Mouse (Mus musculus) myocyte (in vitro differentiated cells): ENCODE measurements around the gene C2cd2.

Source experiments
- E2F4 ChIP-seq: IDR thresholded peaks from one replicate; pipeline ENCODE4 v1.6.1; 2011; ENCODE audit warnings: mild to moderate bottlenecking, control low read depth, moderate library complexity; ENCODE audit not compliant: insufficient read depth
- MAX ChIP-seq: IDR thresholded peaks from one replicate; pipeline ENCODE4 v1.6.1; 2011; ENCODE audit warnings: low read depth, mild to moderate bottlenecking, control low read depth
- MYOD1 ChIP-seq, 3 experiments: IDR thresholded peaks; one replicate each; pipeline ENCODE4 v1.6.1; 2011; ENCODE audit warnings: control low read depth in 2 of 3, low read depth in 2 of 3, mild to moderate bottlenecking in 2 of 3, moderate library complexity in 1 of 3; ENCODE audit not compliant: insufficient read length in 2 of 3, control insufficient read depth in 1 of 3
- MYOG ChIP-seq, 3 experiments: IDR thresholded peaks; one replicate each; pipeline ENCODE4 v1.6.1; 2011; ENCODE audit warnings: control low read depth in 2 of 3, low read depth in 2 of 3, mild to moderate bottlenecking in 2 of 3; ENCODE audit not compliant: insufficient read length in 2 of 3, control insufficient read depth in 1 of 3, insufficient read depth in 1 of 3
- POLR2A ChIP-seq: IDR thresholded peaks from one replicate; pipeline ENCODE4 v1.6.1; 2011; ENCODE audit warnings: low read depth, mild to moderate bottlenecking, control low read depth, moderate library complexity; ENCODE audit not compliant: insufficient read length
- POLR2AphosphoS2 ChIP-seq: IDR thresholded peaks from one replicate; pipeline ENCODE4 v1.6.1; 2011; ENCODE audit warnings: low read depth, control low read depth; ENCODE audit not compliant: insufficient read length
- SRF ChIP-seq: IDR thresholded peaks from one replicate; pipeline ENCODE4 v1.6.1; 2011; ENCODE audit warnings: low read depth; ENCODE audit not compliant: control insufficient read depth, insufficient read length
- TCF12 ChIP-seq: IDR thresholded peaks from one replicate; pipeline ENCODE4 v1.6.1; 2011; ENCODE audit warnings: mild to moderate bottlenecking, control low read depth; ENCODE audit not compliant: poor library complexity, insufficient read depth, severe bottlenecking
- TCF3 ChIP-seq: IDR thresholded peaks from one replicate; pipeline ENCODE4 v1.6.1; 2011; ENCODE audit warnings: low read depth, control low read depth; ENCODE audit not compliant: insufficient read length
- USF1 ChIP-seq: IDR thresholded peaks from one replicate; pipeline ENCODE4 v1.6.1; 2011; ENCODE audit warnings: low read depth, mild to moderate bottlenecking, control low read depth, moderate library complexity

DNA sequence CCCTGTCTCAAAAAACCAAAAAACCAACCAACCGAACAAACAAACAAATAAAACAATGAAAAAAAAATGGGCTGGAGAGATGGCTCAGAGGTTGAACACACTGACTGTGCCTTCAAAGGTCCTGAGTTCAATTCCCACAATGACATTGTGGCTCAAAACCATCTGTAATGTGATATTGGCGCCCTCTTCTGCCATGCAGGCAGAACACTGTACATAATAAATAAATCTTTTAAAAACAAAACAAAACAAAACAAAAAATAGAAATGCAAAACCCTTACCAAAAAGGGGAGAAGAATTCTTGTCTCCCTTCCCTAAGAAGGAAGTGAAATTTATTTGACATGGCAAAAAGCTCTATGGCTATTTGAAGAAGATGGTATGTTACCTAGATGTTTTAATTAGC is 29.1 kb upstream of the C2cd2 start:
- TF ChIP-seq POLR2A (no peak), MAX (no peak), USF1 (no peak), MYOG (IDR thresholded peaks at IDR 0.05; ENCODE audit: control insufficient read depth in 1 of 3, insufficient read depth in 1 of 3, insufficient read length in 2 of 3, low read depth in 2 of 3) (no peak), POLR2AphosphoS2 (no peak), E2F4 (no peak), TCF12 (no peak), SRF (no peak), MYOD1 (IDR thresholded peaks at IDR 0.05; ENCODE audit: control insufficient read depth in 1 of 3, insufficient read length in 2 of 3, low read depth in 2 of 3) (no peak), TCF3 (no peak)
